Mouse (Mus musculus): Measurements from ENCODE around the gene Slco1a6. TPM values are rescaled to one million over a fixed set of nuclear protein-coding genes. Genes with fewer than 3 reads are reported as not detected.

The Slco1a6 gene
- not detected in 2 replicates for polyA plus RNA-seq (2012; rRNA removed)

GRCm38 (mm10) chr6:142208421-142208820 lies at the start of gene Slco1a6:
Gene Slco1a6 (minus strand): TSS chr6:142208521.

Other genes with a start within 250 kb of the Slco1a6 start
- gene Gm6614, start 197.1 kb downstream of the Slco1a6 start, polyA plus RNA-seq (2012; rRNA removed) = 0.01 and 0.02 TPM in 2 replicates
- gene Iapp, start 89.9 kb upstream of the Slco1a6 start, polyA plus RNA-seq (2012; rRNA removed) = 0.47 TPM in 1 of 2 replicates, not detected in the other
- not detected in 2 replicates for gene Slco1a5, start 114.5 kb upstream of the Slco1a6 start, polyA plus RNA-seq (2012; rRNA removed)
- gene Pyroxd1, start 137.1 kb upstream of the Slco1a6 start, polyA plus RNA-seq (2012; rRNA removed) = 4.6 and 4.8 TPM in 2 replicates
- gene Recql, start 178.6 kb upstream of the Slco1a6 start, polyA plus RNA-seq (2012; rRNA removed) = 6.2 and 6.6 TPM in 2 replicates
- 5.0 and 5.8 TPM in 2 replicates for gene Golt1b, start 178.7 kb upstream of the Slco1a6 start, polyA plus RNA-seq (2012; rRNA removed)
- 0.28 and 0.31 TPM in 2 replicates for gene Spx, start 204.9 kb upstream of the Slco1a6 start, polyA plus RNA-seq (2012; rRNA removed)

Measured in liver, embryonic 18 days (tissue).